Mouse (Mus musculus) lung, embryonic 16.5 days (tissue): ENCODE measurements around the gene Zbtb9. TPM values are rescaled to one million over a fixed set of nuclear protein-coding genes. Genes with fewer than 3 reads are reported as not detected.

ENCODE experiments used
- ATAC-seq: fragments of 200-750 bp; cut with Nextera tagmentation; 2 replicates; pipeline ENCODE4 v1.8.0; 2017; ENCODE audit warnings: low read depth, mild to moderate bottlenecking, moderate library complexity
- H3K27ac ChIP-seq: fragments of 300-500 bp; sonication (generic); 2 replicates; pipeline ENCODE4 v1.5.1; 2014; ENCODE audit warnings: mild to moderate bottlenecking, control low read depth, low read length
- H3K27me3 ChIP-seq: fragments of 300-500 bp; sonication (generic); 2 replicates; pipeline ENCODE4 v1.6.1; 2014; ENCODE audit warnings: low read depth, low read length, mixed read lengths; ENCODE audit not compliant: control insufficient read depth, insufficient read depth
- H3K36me3 ChIP-seq: fragments of 300-500 bp; sonication (generic); 2 replicates; pipeline ENCODE4 v1.6.1; 2014; ENCODE audit warnings: low read length; ENCODE audit not compliant: control insufficient read depth, insufficient read depth
- H3K4me1 ChIP-seq: fragments of 300-500 bp; sonication (generic); replicated peaks from 2 replicates; pipeline ENCODE4 v1.6.1; 2014; ENCODE audit warnings: low read length, mixed read lengths; ENCODE audit not compliant: control insufficient read depth, insufficient read depth
- H3K4me2 ChIP-seq: fragments of 300-500 bp; sonication (generic); 2 replicates; pipeline ENCODE4 v1.6.1; 2014; ENCODE audit warnings: low read depth, low read length, control low read depth
- H3K4me3 ChIP-seq: fragments of 300-500 bp; sonication (generic); 2 replicates; pipeline ENCODE4 v1.5.1; 2014; ENCODE audit warnings: mild to moderate bottlenecking, low read length, control low read depth
- H3K9ac ChIP-seq: fragments of 300-500 bp; sonication (generic); 2 replicates; pipeline ENCODE4 v1.6.1; 2014; ENCODE audit warnings: low read length, control low read depth
- H3K9me3 ChIP-seq: fragments of 300-500 bp; sonication (generic); 2 replicates; pipeline ENCODE4 v1.6.1; 2016; ENCODE audit warnings: low read length; ENCODE audit not compliant: control insufficient read depth
- WGBS: fragments of 180-500 bp; shearing (Covaris S2); extraction: QIAGEN DNeasy Blood & Tissue Kit; methylation state at CpG from one replicate; pipeline ENCODE4 v1.1.7; 2014; 5-methylcytosine and 5-hydroxymethylcytosine counted together
- polyA plus RNA-seq: library from polyadenylated mRNA; unstranded; fragments of >200 nt; fragmentation: Nextera tagmentation; extraction: Ambion mirVana; gene quantifications from 2 replicates; pipeline ENCODE4 v1.2.1, GENCODE M21; 2015

Zbtb9 gene
- polyA plus RNA-seq, 1 experiment from 2014 or later = 17.1 TPM

GRCm38 (mm10) chr17:27038335-27039050 lies 65.5 kb downstream of the Zbtb9 start:
- Histone ChIP-seq H3K9me3 (no peaks in the 10 kb centered on the region), H3K9ac (peak overlapping the region; percentile 27), H3K4me2 (no peak overlapping the region), H3K36me3 (no peaks in the 10 kb centered on the region), H3K27me3 (no peaks in the 10 kb centered on the region), H3K4me3 (no peak overlapping the region), H3K27ac (no peak overlapping the region), H3K4me1 (peaks cover 22% of the 10 kb centered on the region)
- no peak for ATAC-seq
- WGBS = 32% methylated on average over 18 of the region's 18 CpGs

GRCm38 (mm10) chr17:27039432-27040102 lies 66.6 kb downstream of the Zbtb9 start:
- H3K27ac ChIP-seq = no peak overlapping the region
- ATAC-seq = no peak
- H3K27me3 ChIP-seq = no peaks in the 10 kb centered on the region
- WGBS = 65% methylated on average over 10 of the region's 10 CpGs
- H3K4me3 ChIP-seq = no peak overlapping the region
- H3K4me1 ChIP-seq = peaks cover 22% of the 10 kb centered on the region
- H3K9ac ChIP-seq = peak overlapping the region; percentile 43
- H3K36me3 ChIP-seq = no peaks in the 10 kb centered on the region
- H3K4me2 ChIP-seq = no peak overlapping the region
- H3K9me3 ChIP-seq = no peaks in the 10 kb centered on the region

- H3K9me3 ChIP-seq = no peaks in the 10 kb centered on the region
- H3K4me2 ChIP-seq = peak overlapping the region; percentile 10; the same call in 1 of the 2 replicates
- H3K4me1 ChIP-seq = peaks cover 22% of the 10 kb centered on the region
- ATAC-seq = no peak
- peak overlapping the region; percentile 43 for H3K9ac ChIP-seq
- H3K36me3 ChIP-seq = no peaks in the 10 kb centered on the region
- no peak overlapping the region for H3K27ac ChIP-seq
- H3K4me3 ChIP-seq = no peak overlapping the region
- WGBS = 20% methylated on average over 20 of the region's 20 CpGs
- no peaks in the 10 kb centered on the region for H3K27me3 ChIP-seq
These were observed 67.5 kb downstream of the Zbtb9 start for GRCm38 (mm10) chr17:27040304-27041045.

- Histone ChIP-seq H3K9me3 (no peaks in the 10 kb centered on the region), H3K4me1 (peaks cover 22% of the 10 kb centered on the region), H3K4me3 (no peak overlapping the region), H3K27ac (no peak overlapping the region), H3K36me3 (no peaks in the 10 kb centered on the region), H3K4me2 (no peak overlapping the region), H3K27me3 (no peaks in the 10 kb centered on the region), H3K9ac (no peak overlapping the region)
- ATAC-seq = no peak
- WGBS = 42% methylated on average over 12 of the region's 13 CpGs
These were observed 68.2 kb downstream of the Zbtb9 start for GRCm38 (mm10) chr17:27041046-27041786.

GRCm38 (mm10) chr17:27041787-27042055 lies 68.8 kb downstream of the Zbtb9 start:
- ATAC-seq = no peak
- no peak overlapping the region for H3K4me2 ChIP-seq
- H3K27me3 ChIP-seq = no peaks in the 10 kb centered on the region
- H3K4me1 ChIP-seq = peaks cover 22% of the 10 kb centered on the region
- no peak overlapping the region for H3K27ac ChIP-seq
- WGBS = 88% methylated on average over 2 of the region's 2 CpGs
- H3K9me3 ChIP-seq = no peaks in the 10 kb centered on the region
- H3K4me3 ChIP-seq = no peak overlapping the region
- H3K9ac ChIP-seq = no peak overlapping the region
- no peaks in the 10 kb centered on the region for H3K36me3 ChIP-seq

GRCm38 (mm10) chr17:27042840-27043239 lies 69.9 kb downstream of the Zbtb9 start:
- Histone ChIP-seq H3K4me3 (no peak overlapping the region), H3K4me2 (no peak overlapping the region), H3K27ac (no peak overlapping the region), H3K4me1 (peaks cover 20% of the 10 kb centered on the region), H3K27me3 (no peaks in the 10 kb centered on the region), H3K36me3 (no peaks in the 10 kb centered on the region), H3K9ac (0 out of 2 replicates have a peak overlapping the region, but pooled peaks have one; percentile 5), H3K9me3 (no peaks in the 10 kb centered on the region)
- WGBS = 61% methylated on average over 6 of the region's 6 CpGs
- ATAC-seq = no peak

GRCm38 (mm10) chr17:27045164-27045563 lies 72.2 kb downstream of the Zbtb9 start:
- Histone ChIP-seq H3K27ac (no peak overlapping the region), H3K4me1 (peaks cover 11% of the 10 kb centered on the region), H3K36me3 (no peaks in the 10 kb centered on the region), H3K4me2 (no peak overlapping the region), H3K9ac (no peak overlapping the region), H3K27me3 (no peaks in the 10 kb centered on the region), H3K4me3 (no peak overlapping the region), H3K9me3 (no peaks in the 10 kb centered on the region)
- WGBS = 84% methylated on average over 6 of the region's 6 CpGs
- no peak for ATAC-seq

- no peaks in the 10 kb centered on the region for H3K36me3 ChIP-seq
- peak overlapping the region; percentile 52 for H3K9ac ChIP-seq
- H3K9me3 ChIP-seq = no peaks in the 10 kb centered on the region
- H3K4me2 ChIP-seq = no peak overlapping the region
- H3K27ac ChIP-seq = peak overlapping the region; percentile 61
- WGBS = 72% methylated on average over 14 of the region's 14 CpGs
- no peak for ATAC-seq
- H3K4me3 ChIP-seq = no peak overlapping the region
- H3K4me1 ChIP-seq = peaks cover 11% of the 10 kb centered on the region; the same call in 1 of the 2 replicates
- H3K27me3 ChIP-seq = no peaks in the 10 kb centered on the region
These were observed 74.9 kb downstream of the Zbtb9 start for GRCm38 (mm10) chr17:27047762-27048444.
